Mouse (Mus musculus): ENCODE data around the gene Armh3. TPM values are rescaled to one million over a fixed set of nuclear protein-coding genes. Genes with fewer than 3 reads are reported as not detected.

Armh3 gene
- total and polyA plus RNA-seq, 2 experiments from 2014 or later: 16.5 to 17.5 TPM

- H3K4me1 ChIP-seq (ENCODE audit: insufficient read depth, low read length): peaks cover 45% of the 10 kb centered on the region
- no peaks in the 10 kb centered on the region for H3K9me3 ChIP-seq (ENCODE audit: low read length)
- ATAC-seq: no peak
- peak overlapping the region; percentile 82 for H3K4me2 ChIP-seq (ENCODE audit: low read depth, low read length)
- peak overlapping the region; percentile 88 for H3K27ac ChIP-seq
- no peak for TF ChIP-seq CTCF (IDR thresholded peaks at IDR 0.05; ENCODE audit: low read depth)
- 34% methylated on average over 7 of the region's 7 CpGs for WGBS
- no peak overlapping the region for H3K9ac ChIP-seq (replicated peaks; ENCODE audit: low read length)
- peak; percentile 46 for DNase-seq (ENCODE audit: low spot score)
- no peaks in the 10 kb centered on the region for H3K27me3 ChIP-seq (ENCODE audit: insufficient read depth, low read length)
- H3K36me3 ChIP-seq (ENCODE audit: insufficient read depth, low read length): no peaks in the 10 kb centered on the region
- H3K4me3 ChIP-seq (ENCODE audit: low read length): peak overlapping the region; percentile 59
Measured at GRCm38 (mm10) chr19:46043380-46043779, 45.1 kb upstream of the Armh3 start.

DNA sequence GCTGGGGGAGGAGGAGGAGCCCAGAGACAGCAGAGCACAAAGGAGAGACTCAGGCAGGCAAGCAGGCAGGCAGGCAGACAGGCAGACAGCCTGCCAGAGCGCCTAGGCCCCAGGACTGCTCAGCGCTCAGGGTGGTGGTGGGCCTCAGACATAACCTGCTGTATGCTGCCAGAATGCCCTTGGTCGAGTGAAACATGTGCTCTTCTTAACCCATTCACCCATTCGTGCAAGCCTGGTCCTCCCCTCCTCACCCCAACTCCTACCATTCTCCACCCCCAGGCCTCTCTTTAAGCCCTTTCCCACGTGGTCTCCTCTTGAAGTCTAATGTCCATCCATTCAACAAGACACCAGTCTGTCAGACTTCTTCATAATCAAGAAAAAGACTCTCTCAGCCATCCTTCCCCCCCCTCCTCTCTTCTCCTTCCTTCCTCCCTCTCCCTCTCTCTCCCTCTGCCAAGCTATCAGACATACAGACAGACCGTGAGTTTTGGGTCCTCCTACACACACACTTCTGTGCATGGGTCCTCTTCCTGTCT lies 44.3 kb upstream of the Armh3 start:
- no peak for TF ChIP-seq CTCF (IDR thresholded peaks at IDR 0.05; ENCODE audit: low read depth)
- peak; percentile 4; the same call in 1 of the 2 replicates for ATAC-seq
- Histone ChIP-seq H3K27ac (peak overlapping the region; percentile 88), H3K27me3 (ENCODE audit: insufficient read depth, low read length) (no peaks in the 10 kb centered on the region), H3K36me3 (ENCODE audit: insufficient read depth, low read length) (no peaks in the 10 kb centered on the region), H3K4me3 (ENCODE audit: low read length) (peak overlapping the region; percentile 59), H3K9ac (replicated peaks; ENCODE audit: low read length) (peak overlapping the region; percentile 53), H3K4me2 (ENCODE audit: low read depth, low read length) (peak overlapping the region; percentile 82), H3K9me3 (ENCODE audit: low read length) (no peaks in the 10 kb centered on the region), H3K4me1 (ENCODE audit: insufficient read depth, low read length) (peaks cover 50% of the 10 kb centered on the region)
- WGBS: 0% methylated on average over 6 of the region's 6 CpGs
- peak; percentile 52 for DNase-seq (ENCODE audit: low spot score)

DNA sequence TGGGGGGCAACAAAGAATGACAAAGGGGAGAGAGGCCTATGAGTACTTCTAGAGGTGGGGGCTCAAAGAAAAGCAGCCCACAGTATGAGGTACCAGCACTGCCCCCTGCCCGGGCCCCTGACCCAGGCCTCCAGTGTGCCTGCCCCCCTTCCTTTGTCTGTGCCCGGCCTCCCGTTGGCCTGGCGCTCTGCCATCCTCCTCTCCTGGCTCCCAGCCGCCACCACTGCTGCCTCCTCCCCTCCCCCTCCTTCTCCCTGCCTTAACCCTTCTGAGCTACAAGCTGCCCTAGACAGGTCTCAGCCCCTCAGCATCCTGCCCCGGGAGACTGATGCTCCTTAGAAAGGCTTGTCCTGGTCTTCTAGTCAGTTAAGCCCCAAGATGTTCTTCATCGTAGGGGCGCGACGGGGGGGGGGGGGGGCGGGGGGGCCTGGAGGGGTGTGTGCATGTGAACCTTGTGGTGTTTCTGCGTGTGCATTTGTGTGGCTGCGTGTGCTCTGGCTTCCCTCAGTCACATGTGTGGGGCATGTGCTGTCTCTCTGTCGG lies 43.7 kb upstream of the Armh3 start:
- under 1% methylated on average over 8 of the region's 14 CpGs for WGBS
- peak overlapping the region; percentile 59 for H3K4me3 ChIP-seq (ENCODE audit: low read length)
- H3K4me2 ChIP-seq (ENCODE audit: low read depth, low read length): peak overlapping the region; percentile 82
- H3K27ac ChIP-seq: peak overlapping the region; percentile 88
- H3K27me3 ChIP-seq (ENCODE audit: insufficient read depth, low read length): no peaks in the 10 kb centered on the region
- DNase-seq (ENCODE audit: low spot score) (peak; percentile 86), ATAC-seq (peak; percentile 25; the same call in 1 of the 2 replicates)
- TF ChIP-seq CTCF (IDR thresholded peaks at IDR 0.05; ENCODE audit: low read depth): no peak
- peak overlapping the region; percentile 53 for H3K9ac ChIP-seq (replicated peaks; ENCODE audit: low read length)
- no peaks in the 10 kb centered on the region for H3K36me3 ChIP-seq (ENCODE audit: insufficient read depth, low read length)
- H3K4me1 ChIP-seq (ENCODE audit: insufficient read depth, low read length): peaks cover 54% of the 10 kb centered on the region
- H3K9me3 ChIP-seq (ENCODE audit: low read length): no peaks in the 10 kb centered on the region

GRCm38 (mm10) chr19:46041299-46041932 lies 43.1 kb upstream of the Armh3 start:
- H3K9ac ChIP-seq (replicated peaks; ENCODE audit: low read length): peak overlapping the region; percentile 53
- no peaks in the 10 kb centered on the region for H3K36me3 ChIP-seq (ENCODE audit: insufficient read depth, low read length)
- 11% methylated on average over 7 of the region's 7 CpGs for WGBS
- peaks cover 56% of the 10 kb centered on the region for H3K4me1 ChIP-seq (ENCODE audit: insufficient read depth, low read length)
- H3K27ac ChIP-seq: peak overlapping the region; percentile 88
- H3K27me3 ChIP-seq (ENCODE audit: insufficient read depth, low read length): no peaks in the 10 kb centered on the region
- no peaks in the 10 kb centered on the region for H3K9me3 ChIP-seq (ENCODE audit: low read length)
- peak overlapping the region; percentile 82 for H3K4me2 ChIP-seq (ENCODE audit: low read depth, low read length)
- no peak for DNase-seq (ENCODE audit: low spot score)
- ATAC-seq: no peak
- peak overlapping the region; percentile 59 for H3K4me3 ChIP-seq (ENCODE audit: low read length)
- TF ChIP-seq CTCF (IDR thresholded peaks at IDR 0.05; ENCODE audit: low read depth): no peak

DNA sequence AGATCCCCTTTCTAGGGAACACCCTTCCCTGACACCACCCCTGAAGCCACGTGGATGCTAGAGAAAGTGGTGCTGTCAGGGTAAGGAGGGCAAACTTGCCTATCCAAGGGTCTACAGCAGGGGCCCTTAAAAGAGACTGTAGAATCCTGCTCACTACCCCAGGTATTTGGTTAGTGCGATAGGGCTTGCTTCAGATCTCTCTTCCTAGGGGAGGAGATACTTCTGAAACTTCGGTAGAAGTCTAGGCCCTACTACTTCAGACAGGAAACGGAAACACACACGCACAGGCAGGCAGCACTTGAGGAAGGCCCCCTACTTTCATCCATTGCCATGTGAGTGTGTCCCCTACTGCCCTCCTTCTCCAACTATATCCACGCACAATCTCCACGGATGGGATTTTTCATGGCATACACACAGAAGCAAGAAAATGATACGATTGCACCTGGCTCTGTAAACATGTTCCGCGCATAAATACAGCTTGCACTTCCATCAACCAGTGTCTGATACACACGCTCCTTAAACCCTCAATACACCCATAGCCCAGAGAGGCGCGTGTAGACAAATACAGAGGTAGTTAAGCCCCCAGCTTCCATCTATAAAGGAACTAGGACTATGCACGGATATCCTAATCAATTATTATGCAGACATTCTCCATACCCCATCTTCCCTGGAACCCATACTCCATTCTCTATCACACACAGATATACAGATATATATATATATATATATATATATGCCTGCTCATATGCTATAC lies 42.0 kb upstream of the Armh3 start:
- no peaks in the 10 kb centered on the region for H3K9me3 ChIP-seq (ENCODE audit: low read length)
- ATAC-seq (no peak), DNase-seq (ENCODE audit: low spot score) (no peak)
- 40% methylated on average over 14 of the region's 14 CpGs for WGBS
- H3K36me3 ChIP-seq (ENCODE audit: insufficient read depth, low read length): peaks cover 8% of the 10 kb centered on the region
- H3K4me3 ChIP-seq (ENCODE audit: low read length): peak overlapping the region; percentile 58
- no peak for TF ChIP-seq CTCF (IDR thresholded peaks at IDR 0.05; ENCODE audit: low read depth)
- H3K27ac ChIP-seq: peak overlapping the region; percentile 82
- H3K4me1 ChIP-seq (ENCODE audit: insufficient read depth, low read length): peaks cover 53% of the 10 kb centered on the region
- peak overlapping the region; percentile 82 for H3K4me2 ChIP-seq (ENCODE audit: low read depth, low read length)
- peak overlapping the region; percentile 67; the same call in 1 of the 2 replicates for H3K9ac ChIP-seq (replicated peaks; ENCODE audit: low read length)
- H3K27me3 ChIP-seq (ENCODE audit: insufficient read depth, low read length): no peaks in the 10 kb centered on the region

GRCm38 (mm10) chr19:46039478-46039877 lies 41.2 kb upstream of the Armh3 start:
- no peaks in the 10 kb centered on the region for H3K9me3 ChIP-seq (ENCODE audit: low read length)
- ATAC-seq: peak; percentile 70
- H3K4me3 ChIP-seq (ENCODE audit: low read length): peak overlapping the region; percentile 58
- peak overlapping the region; percentile 67 for H3K9ac ChIP-seq (replicated peaks; ENCODE audit: low read length)
- H3K27me3 ChIP-seq (ENCODE audit: insufficient read depth, low read length): no peaks in the 10 kb centered on the region
- WGBS: 2% methylated on average over 16 of the region's 30 CpGs
- peaks cover 16% of the 10 kb centered on the region for H3K36me3 ChIP-seq (ENCODE audit: insufficient read depth, low read length)
- DNase-seq (ENCODE audit: low spot score): peak; percentile 95
- H3K27ac ChIP-seq: peak overlapping the region; percentile 82
- no peak for TF ChIP-seq CTCF (IDR thresholded peaks at IDR 0.05; ENCODE audit: low read depth)
- H3K4me1 ChIP-seq (ENCODE audit: insufficient read depth, low read length): peaks cover 53% of the 10 kb centered on the region
- H3K4me2 ChIP-seq (ENCODE audit: low read depth, low read length): peak overlapping the region; percentile 82

Measured in hindbrain, postnatal 0 days (tissue).